Mouse (Mus musculus): Measurements from ENCODE around the gene Tor1b. TPM values are rescaled to one million over a fixed set of nuclear protein-coding genes. Genes with fewer than 3 reads are reported as not detected.
"Not testable (repeated sequence)": the region's sequence is repeated elsewhere in the genome, so short reads cannot be mapped to it uniquely, and the experiment has no call there.

Tor1b gene
- polyA plus RNA-seq, 1 experiment = 27.1 TPM

DNA sequence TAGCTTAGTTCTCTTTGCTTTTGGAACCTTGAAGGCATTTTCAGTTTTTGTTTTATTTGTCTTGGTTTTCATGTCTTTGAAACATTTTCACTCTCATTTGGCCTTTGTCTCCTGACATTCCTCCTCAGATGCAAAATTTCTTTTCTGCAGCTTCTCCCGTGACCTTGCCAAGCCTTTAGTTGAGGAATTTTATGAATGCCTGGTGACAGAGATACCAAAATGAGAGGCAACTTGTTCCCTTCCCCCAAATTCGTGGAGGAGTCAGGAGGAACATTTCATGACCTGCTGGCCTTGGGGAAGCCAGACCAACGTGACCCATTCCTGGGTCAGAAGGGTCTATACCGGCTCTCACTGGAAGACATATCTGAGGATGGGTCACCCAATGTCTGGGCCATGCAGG is 46.1 kb upstream of the Tor1b start:
- Histone ChIP-seq H3K36me3 (ENCODE audit: control insufficient read depth, insufficient read depth) (no peaks in the 10 kb centered on the region), H3K4me2 (ENCODE audit: low read depth) (no peak overlapping the region), H3K79me2 (ENCODE audit: control insufficient read depth, insufficient read depth) (no peaks in the 10 kb centered on the region), H3K27me3 (ENCODE audit: control insufficient read depth, insufficient read depth, insufficient read length) (no peaks in the 10 kb centered on the region), H3ac (ENCODE audit: control insufficient read depth, insufficient read length) (no peak overlapping the region), H3K4me3 (no peak overlapping the region)
- no peak for TF ChIP-seq TCF3 (IDR thresholded peaks at IDR 0.05; ENCODE audit: insufficient read length, low read depth)

DNA sequence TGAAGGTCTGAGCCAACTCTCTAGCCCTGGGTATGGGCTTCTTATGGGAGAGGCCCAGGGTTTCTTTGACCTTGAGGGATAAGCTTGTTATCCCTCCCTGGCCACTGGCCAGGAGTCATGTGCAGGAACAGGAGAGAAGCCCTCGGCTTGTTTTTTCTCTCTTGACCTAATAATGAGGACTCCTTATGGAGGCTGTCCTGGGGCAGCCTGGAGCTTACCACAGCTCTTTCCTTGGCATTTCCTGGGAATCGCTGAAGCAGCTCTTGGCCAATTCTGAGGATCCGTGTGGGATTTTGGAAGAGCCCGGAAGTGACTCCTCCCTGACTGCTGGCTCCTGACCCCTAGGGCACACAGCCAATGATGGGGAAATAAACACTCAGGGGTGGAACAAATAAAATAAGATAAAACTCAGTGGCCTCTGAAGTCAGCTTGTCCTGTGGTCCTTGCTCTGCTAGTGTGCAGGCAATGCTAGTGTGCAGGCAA is 40.4 kb upstream of the Tor1b start:
- Histone ChIP-seq H3K27me3 (ENCODE audit: control insufficient read depth, insufficient read depth, insufficient read length) (no peaks in the 10 kb centered on the region), H3K79me2 (ENCODE audit: control insufficient read depth, insufficient read depth) (no peaks in the 10 kb centered on the region), H3K4me2 (ENCODE audit: low read depth) (no peak overlapping the region), H3K36me3 (ENCODE audit: control insufficient read depth, insufficient read depth) (no peaks in the 10 kb centered on the region), H3K4me3 (no peak overlapping the region), H3ac (ENCODE audit: control insufficient read depth, insufficient read length) (no peak overlapping the region)
- TF ChIP-seq USF1 (IDR thresholded peaks at IDR 0.05; ENCODE audit: low read depth) (no peak), MYOD1 (IDR thresholded peaks at IDR 0.05; ENCODE audit: control insufficient read depth in 1 of 3, insufficient read length in 2 of 3, low read depth in 2 of 3) (no peak), CEBPB (IDR thresholded peaks at IDR 0.05; ENCODE audit: insufficient read depth, poor library complexity, severe bottlenecking) (no peak), E2F4 (IDR thresholded peaks at IDR 0.05; ENCODE audit: insufficient read depth) (no peak), POLR2AphosphoS2 (IDR thresholded peaks at IDR 0.05; ENCODE audit: insufficient read length, low read depth) (no peak), SRF (IDR thresholded peaks at IDR 0.05; ENCODE audit: control insufficient read depth, insufficient read length, low read depth) (no peak), TCF12 (IDR thresholded peaks at IDR 0.05; ENCODE audit: insufficient read depth, poor library complexity, severe bottlenecking) (no peak), MYOG (IDR thresholded peaks at IDR 0.05; ENCODE audit: control insufficient read depth in 1 of 3, insufficient read depth in 1 of 3, insufficient read length in 2 of 3, low read depth in 2 of 3) (no peak), TCF3 (IDR thresholded peaks at IDR 0.05; ENCODE audit: insufficient read length, low read depth) (no peak), MAX (IDR thresholded peaks at IDR 0.05; ENCODE audit: low read depth) (no peak), REST (IDR thresholded peaks at IDR 0.05; ENCODE audit: insufficient read depth, insufficient read length) (no peak), POLR2A (IDR thresholded peaks at IDR 0.05; ENCODE audit: insufficient read length, low read depth) (no peak)

DNA sequence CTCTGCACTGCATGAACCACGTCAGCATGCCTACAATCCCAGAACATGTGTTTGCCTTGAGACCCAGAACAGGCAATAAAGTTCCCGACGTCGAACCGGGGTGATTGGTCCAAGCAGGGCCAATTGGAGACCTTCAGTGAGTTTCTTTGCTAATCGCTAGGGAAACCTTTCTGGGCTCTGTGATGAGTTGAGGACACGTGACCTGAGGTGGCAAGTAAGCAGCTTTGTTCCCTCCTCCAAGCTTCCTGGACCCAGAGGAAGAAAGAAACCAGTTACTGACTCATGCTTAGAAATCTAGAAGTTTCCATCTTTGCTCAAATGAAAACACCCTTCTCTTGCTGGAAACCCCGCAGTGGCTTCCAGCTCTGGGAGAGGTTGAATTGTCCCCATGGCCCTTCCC is 39.7 kb upstream of the Tor1b start:
- H3ac ChIP-seq (ENCODE audit: control insufficient read depth, insufficient read length) = no peak overlapping the region
- TF ChIP-seq TCF12 (IDR thresholded peaks at IDR 0.05; ENCODE audit: insufficient read depth, poor library complexity, severe bottlenecking) (no peak), CEBPB (IDR thresholded peaks at IDR 0.05; ENCODE audit: insufficient read depth, poor library complexity, severe bottlenecking) (no peak), MYOD1 (IDR thresholded peaks at IDR 0.05; ENCODE audit: control insufficient read depth in 1 of 3, insufficient read length in 2 of 3, low read depth in 2 of 3) (no peak), E2F4 (IDR thresholded peaks at IDR 0.05; ENCODE audit: insufficient read depth) (no peak), USF1 (IDR thresholded peaks at IDR 0.05; ENCODE audit: low read depth) (no peak), TCF3 (IDR thresholded peaks at IDR 0.05; ENCODE audit: insufficient read length, low read depth) (no peak), MAX (IDR thresholded peaks at IDR 0.05; ENCODE audit: low read depth) (no peak), REST (IDR thresholded peaks at IDR 0.05; ENCODE audit: insufficient read depth, insufficient read length) (no peak), POLR2AphosphoS2 (IDR thresholded peaks at IDR 0.05; ENCODE audit: insufficient read length, low read depth) (no peak), POLR2A (IDR thresholded peaks at IDR 0.05; ENCODE audit: insufficient read length, low read depth) (no peak), MYOG (IDR thresholded peaks at IDR 0.05; ENCODE audit: control insufficient read depth in 1 of 3, insufficient read depth in 1 of 3, insufficient read length in 2 of 3, low read depth in 2 of 3) (no peak), SRF (IDR thresholded peaks at IDR 0.05; ENCODE audit: control insufficient read depth, insufficient read length, low read depth) (no peak)
- no peak overlapping the region for H3K4me2 ChIP-seq (ENCODE audit: low read depth)
- H3K27me3 ChIP-seq (ENCODE audit: control insufficient read depth, insufficient read depth, insufficient read length) = no peaks in the 10 kb centered on the region
- no peaks in the 10 kb centered on the region for H3K79me2 ChIP-seq (ENCODE audit: control insufficient read depth, insufficient read depth)
- no peak overlapping the region for H3K4me3 ChIP-seq
- no peaks in the 10 kb centered on the region for H3K36me3 ChIP-seq (ENCODE audit: control insufficient read depth, insufficient read depth)

DNA sequence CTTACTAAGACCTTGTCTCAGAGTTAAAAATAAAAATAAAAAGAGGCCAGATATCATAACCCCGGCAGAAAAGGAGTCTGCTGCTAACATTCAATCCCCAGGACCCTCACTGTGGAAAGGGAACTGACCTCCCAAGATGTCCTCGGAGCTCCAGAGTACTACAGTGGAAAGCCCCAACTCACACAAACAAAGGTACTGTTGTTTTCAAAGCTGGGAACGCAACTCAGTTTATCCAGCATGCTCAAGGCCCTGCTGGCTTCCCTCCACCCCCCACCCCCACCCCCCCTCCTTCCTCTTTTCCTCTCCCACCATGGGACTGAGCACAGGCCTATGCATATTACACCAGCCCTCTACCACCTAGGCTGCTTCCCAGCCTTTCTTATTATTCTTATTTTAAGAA is 37.9 kb upstream of the Tor1b start:
- TF ChIP-seq USF1 (IDR thresholded peaks at IDR 0.05; ENCODE audit: low read depth) (no peak), CEBPB (IDR thresholded peaks at IDR 0.05; ENCODE audit: insufficient read depth, poor library complexity, severe bottlenecking) (no peak), MYOD1 (IDR thresholded peaks at IDR 0.05; ENCODE audit: control insufficient read depth in 1 of 3, insufficient read length in 2 of 3, low read depth in 2 of 3) (no peak)
- Histone ChIP-seq H3K4me3 (no peak overlapping the region), H3K79me2 (ENCODE audit: control insufficient read depth, insufficient read depth) (no peaks in the 10 kb centered on the region), H3K36me3 (ENCODE audit: control insufficient read depth, insufficient read depth) (no peaks in the 10 kb centered on the region), H3K27me3 (ENCODE audit: control insufficient read depth, insufficient read depth, insufficient read length) (no peaks in the 10 kb centered on the region), H3ac (ENCODE audit: control insufficient read depth, insufficient read length) (no peak overlapping the region), H3K4me2 (ENCODE audit: low read depth) (no peak overlapping the region)

DNA sequence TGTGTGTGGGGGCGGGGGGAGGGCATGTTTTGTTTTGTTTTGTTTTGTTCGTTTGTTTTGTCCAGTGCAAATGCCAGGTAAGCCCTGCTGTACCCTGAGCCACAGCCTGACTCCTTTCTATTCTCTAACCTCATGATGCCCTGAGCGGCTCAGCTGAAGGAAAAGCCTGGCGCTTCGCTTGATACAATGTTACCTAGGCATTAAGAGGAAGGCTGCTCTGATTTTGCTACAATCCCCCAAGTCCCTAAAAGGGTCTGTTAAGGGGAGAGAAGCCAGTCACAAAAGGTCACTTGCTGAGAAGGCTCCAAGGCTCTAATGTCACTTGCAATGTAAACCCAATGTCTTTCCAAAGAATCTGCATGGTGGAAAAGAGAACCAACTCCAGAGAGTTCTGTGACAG is 37.4 kb upstream of the Tor1b start:
- H3K27me3 ChIP-seq (ENCODE audit: control insufficient read depth, insufficient read depth, insufficient read length) = no peaks in the 10 kb centered on the region
- TF ChIP-seq TCF12 (IDR thresholded peaks at IDR 0.05; ENCODE audit: insufficient read depth, poor library complexity, severe bottlenecking) = no peak
- TF ChIP-seq MYOD1 (IDR thresholded peaks at IDR 0.05; ENCODE audit: control insufficient read depth in 1 of 3, insufficient read length in 2 of 3, low read depth in 2 of 3) = no peak
- TF ChIP-seq MYOG (IDR thresholded peaks at IDR 0.05; ENCODE audit: control insufficient read depth in 1 of 3, insufficient read depth in 1 of 3, insufficient read length in 2 of 3, low read depth in 2 of 3) = no peak
- TF ChIP-seq POLR2A (IDR thresholded peaks at IDR 0.05; ENCODE audit: insufficient read length, low read depth) = no peak
- no peak for TF ChIP-seq CEBPB (IDR thresholded peaks at IDR 0.05; ENCODE audit: insufficient read depth, poor library complexity, severe bottlenecking)
- TF ChIP-seq USF1 (IDR thresholded peaks at IDR 0.05; ENCODE audit: low read depth) = no peak
- TF ChIP-seq E2F4 (IDR thresholded peaks at IDR 0.05; ENCODE audit: insufficient read depth) = no peak
- no peaks in the 10 kb centered on the region for H3K79me2 ChIP-seq (ENCODE audit: control insufficient read depth, insufficient read depth)
- H3K4me3 ChIP-seq = no peak overlapping the region
- no peak overlapping the region for H3ac ChIP-seq (ENCODE audit: control insufficient read depth, insufficient read length)
- H3K36me3 ChIP-seq (ENCODE audit: control insufficient read depth, insufficient read depth) = no peaks in the 10 kb centered on the region
- H3K4me2 ChIP-seq (ENCODE audit: low read depth) = no peak overlapping the region

DNA sequence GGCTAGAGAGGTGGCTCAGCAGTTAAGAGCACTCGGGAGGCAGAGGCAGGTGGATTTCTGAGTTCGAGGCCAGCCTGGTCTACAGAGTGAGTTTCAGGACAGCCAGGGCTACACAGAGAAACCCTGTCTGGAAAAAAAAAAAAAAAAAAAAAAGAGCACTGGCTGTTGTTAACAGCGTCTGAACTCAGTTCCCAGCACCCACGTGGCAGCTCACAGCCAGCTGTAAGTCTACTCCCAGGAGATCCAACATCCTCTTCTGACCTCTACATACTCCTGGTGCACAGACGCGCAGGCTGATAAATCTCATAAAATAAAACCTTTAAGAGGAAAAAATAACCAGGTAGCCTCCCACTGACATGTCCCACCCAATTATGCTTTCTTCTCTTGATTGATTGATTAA is 36.8 kb upstream of the Tor1b start:
- H3K36me3 ChIP-seq (ENCODE audit: control insufficient read depth, insufficient read depth); H3K4me3 ChIP-seq; H3K4me2 ChIP-seq (ENCODE audit: low read depth); H3ac ChIP-seq (ENCODE audit: control insufficient read depth, insufficient read length); H3K27me3 ChIP-seq (ENCODE audit: control insufficient read depth, insufficient read depth, insufficient read length); H3K79me2 ChIP-seq (ENCODE audit: control insufficient read depth, insufficient read depth): not testable (repeated sequence)

Measured in myocyte (in vitro differentiated cells).